Mouse (Mus musculus) neural tube, postnatal 0 days (tissue): Measurements from ENCODE around the gene Pde4dip. TPM values are rescaled to one million over a fixed set of nuclear protein-coding genes. Genes with fewer than 3 reads are reported as not detected.

Experiments
- microRNA-seq: library from miRNA; unstranded; fragments of <30 nt; microRNA quantifications from one replicate; pipeline ENCODE4, GENCODE M21; 2016
- polyA plus RNA-seq: library from polyadenylated mRNA; unstranded; fragments of >200 nt; fragmentation: Nextera tagmentation; extraction: Ambion mirVana; gene quantifications from 2 replicates; pipeline ENCODE4 v1.2.1, GENCODE M21; 2015

The Pde4dip gene
- polyA plus RNA-seq: 46.2 and 56.5 TPM in 2 replicates

GRCm38 (mm10) chr3:97888168-97888901 is at the start of gene Pde4dip:
Gene Pde4dip, minus strand, starts transcription at chr3:97888707.

GRCm38 (mm10) chr3:97900516-97901490 is 12.3 kb upstream of the Pde4dip start, which contains the start of gene Sec22b:
Gene Sec22b, plus strand, starts transcription at chr3:97901190.

GRCm38 (mm10) chr3:97674644-97675110 is 213.8 kb downstream of the Pde4dip start, which contains the start of gene Gm17651:
Gene Gm17651, minus strand, starts transcription at chr3:97674694.

GRCm38 (mm10) chr3:97657655-97658411 is 230.7 kb downstream of the Pde4dip start, which contains the start of gene Prkab2:
Gene Prkab2, plus strand, starts transcription at chr3:97658193.

Small RNAs within 50 kb of the gene (microRNA-seq; reads per million reads assigned to microRNA genes)
- not detected for gene Mir7225

Other genes with a start within 250 kb of the Pde4dip start
- 13.8 and 16.6 TPM in 2 replicates for gene Prkab2, start 230.5 kb downstream of the Pde4dip start, polyA plus RNA-seq
- gene Gm17651, start 214.0 kb downstream of the Pde4dip start, polyA plus RNA-seq: not detected in 2 replicates
- gene Sec22b, start 12.5 kb upstream of the Pde4dip start, polyA plus RNA-seq: 80.9 and 85.7 TPM in 2 replicates
- 9.1 and 9.4 TPM in 2 replicates for gene Notch2, start 124.8 kb upstream of the Pde4dip start, polyA plus RNA-seq